Mouse (Mus musculus) lung, embryonic 15.5 days (tissue): ENCODE measurements around the gene Rnasel. TPM values are rescaled to one million over a fixed set of nuclear protein-coding genes. Genes with fewer than 3 reads are reported as not detected.
"Not testable (repeated sequence)": the region's sequence is repeated elsewhere in the genome, so short reads cannot be mapped to it uniquely, and the experiment has no call there.

ENCODE experiments used
- ATAC-seq: fragments of 200-750 bp; cut with Nextera tagmentation; 2 replicates; pipeline ENCODE4 v1.8.0; 2017; ENCODE audit warnings: moderate number of reproducible peaks, borderline replicate concordance; ENCODE audit not compliant: low FRiP score, low TSS enrichment; ENCODE audit errors: extremely low read depth
- H3K27ac ChIP-seq: fragments of 300-500 bp; sonication (generic); 2 replicates; pipeline ENCODE4 v1.5.1; 2015; ENCODE audit warnings: moderate library complexity, mild to moderate bottlenecking, inconsistent platforms
- H3K27me3 ChIP-seq: fragments of 300-500 bp; sonication (generic); 2 replicates; pipeline ENCODE4 v1.6.1; 2015; ENCODE audit warnings: inconsistent platforms
- H3K36me3 ChIP-seq: fragments of 300-500 bp; sonication (generic); 2 replicates; pipeline ENCODE4 v1.6.1; 2015; ENCODE audit warnings: inconsistent platforms
- H3K4me1 ChIP-seq: fragments of 300-500 bp; sonication (generic); 2 replicates; pipeline ENCODE4 v1.6.1; 2015; ENCODE audit warnings: inconsistent platforms
- H3K4me2 ChIP-seq: fragments of 300-500 bp; sonication (generic); 2 replicates; pipeline ENCODE4 v1.6.1; 2015; ENCODE audit warnings: inconsistent platforms, mild to moderate bottlenecking, moderate library complexity
- H3K4me3 ChIP-seq: fragments of 300-500 bp; sonication (generic); 2 replicates; pipeline ENCODE4 v1.5.1; 2015; ENCODE audit warnings: mild to moderate bottlenecking, inconsistent platforms
- H3K9ac ChIP-seq: fragments of 300-500 bp; sonication (generic); 2 replicates; pipeline ENCODE4 v1.6.1; 2015; ENCODE audit warnings: inconsistent platforms
- H3K9me3 ChIP-seq: fragments of 300-500 bp; sonication (generic); 2 replicates; pipeline ENCODE4 v1.6.1; 2016; ENCODE audit warnings: inconsistent platforms
- WGBS: fragments of 180-500 bp; shearing (Covaris S2); methylation state at CpG from one replicate; pipeline ENCODE4 v1.1.7; 2015; 5-methylcytosine and 5-hydroxymethylcytosine counted together
- polyA plus RNA-seq: library from polyadenylated mRNA; unstranded; fragments of >200 nt; fragmentation: Nextera tagmentation; extraction: Ambion mirVana; gene quantifications from 2 replicates; pipeline ENCODE4 v1.2.1, GENCODE M21; 2015

Rnasel gene
- polyA plus RNA-seq, 1 experiment from 2014 or later, result 7.0 TPM

DNA sequence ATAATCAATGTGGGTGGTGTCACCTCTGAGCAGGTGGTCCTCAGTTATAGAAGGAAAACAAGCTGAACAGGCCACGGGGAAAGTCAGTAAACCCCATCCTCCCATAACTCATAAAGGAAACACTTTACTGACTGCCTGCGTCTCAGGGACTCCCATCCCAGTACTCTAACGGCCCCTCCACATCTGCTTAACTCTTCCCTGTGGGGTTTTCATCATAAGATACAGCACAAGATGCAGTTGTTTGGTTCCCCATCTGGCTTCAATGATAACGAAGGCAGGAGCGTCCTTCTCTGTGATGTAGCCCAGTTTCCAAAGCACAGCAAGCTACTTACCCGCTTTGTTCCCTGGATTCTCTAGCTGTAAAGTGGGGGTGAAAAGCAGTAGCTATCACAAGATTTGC lies 828 bp downstream of the Rnasel start:
- Histone ChIP-seq H3K4me2 (peak overlapping the region; percentile 64), H3K27ac (no peak overlapping the region), H3K36me3 (no peaks in the 10 kb centered on the region), H3K9me3 (no peaks in the 10 kb centered on the region), H3K4me1 (peaks cover 37% of the 10 kb centered on the region), H3K27me3 (no peaks in the 10 kb centered on the region), H3K9ac (0 out of 2 replicates have a peak overlapping the region, but pooled peaks have one; percentile 42), H3K4me3 (no peak overlapping the region)
- ATAC-seq, result no peak
- 52% methylated on average over 6 of the region's 6 CpGs for WGBS

DNA sequence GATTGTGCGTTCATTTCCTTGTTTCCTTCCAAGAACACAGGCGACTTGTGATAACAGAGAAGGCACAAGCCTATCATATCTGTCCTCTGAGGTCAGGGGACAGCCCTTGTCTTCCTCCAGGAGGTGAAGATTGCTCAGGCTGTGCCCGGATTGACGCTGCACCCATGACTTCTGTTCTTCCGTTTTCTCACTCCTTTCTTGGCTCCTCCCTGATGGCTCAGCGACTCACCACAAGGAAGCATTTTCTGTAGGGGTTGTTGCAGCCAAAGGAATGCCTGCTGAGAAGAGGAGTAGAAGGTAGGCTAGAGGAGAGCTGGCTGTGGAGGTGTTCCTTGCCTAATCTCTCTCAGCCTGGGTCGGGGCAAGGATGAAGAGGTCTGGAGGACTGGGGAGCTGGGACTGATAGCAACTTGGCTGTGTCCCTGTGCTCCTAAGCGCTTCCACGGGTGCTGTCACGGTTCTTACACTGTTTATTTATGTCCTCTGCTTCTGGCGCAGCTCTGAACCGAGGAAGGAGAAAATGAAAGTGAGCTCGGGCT lies 2.6 kb downstream of the Rnasel start:
- Histone ChIP-seq H3K9me3 (no peaks in the 10 kb centered on the region), H3K4me2 (peak overlapping the region; percentile 65), H3K9ac (peak overlapping the region; percentile 33), H3K4me3 (peak overlapping the region; percentile 38), H3K27ac (peak overlapping the region; percentile 43), H3K4me1 (peaks cover 37% of the 10 kb centered on the region), H3K36me3 (no peaks in the 10 kb centered on the region), H3K27me3 (no peaks in the 10 kb centered on the region)
- WGBS, result 12% methylated on average over 13 of the region's 13 CpGs
- peak; percentile 10; the same call in 1 of the 2 replicates for ATAC-seq

GRCm38 (mm10) chr1:153752521-153752920 lies 3.3 kb downstream of the Rnasel start:
- 77% methylated on average over 6 of the region's 6 CpGs for WGBS
- H3K4me2 ChIP-seq, result peak overlapping the region; percentile 65
- H3K4me3 ChIP-seq, result peak overlapping the region; percentile 38
- no peaks in the 10 kb centered on the region for H3K9me3 ChIP-seq
- ATAC-seq, result no peak
- peak overlapping the region; percentile 33; the same call in 1 of the 2 replicates for H3K9ac ChIP-seq
- no peaks in the 10 kb centered on the region for H3K36me3 ChIP-seq
- H3K27ac ChIP-seq, result no peak overlapping the region; the same call in 1 of the 2 replicates
- peaks cover 37% of the 10 kb centered on the region for H3K4me1 ChIP-seq
- no peaks in the 10 kb centered on the region for H3K27me3 ChIP-seq

- peak; percentile 23; the same call in 1 of the 2 replicates for ATAC-seq
- H3K27ac ChIP-seq, result no peak overlapping the region
- H3K27me3 ChIP-seq, result no peaks in the 10 kb centered on the region
- no peaks in the 10 kb centered on the region for H3K36me3 ChIP-seq
- WGBS, result 45% methylated on average over 25 of the region's 25 CpGs
- peaks cover 29% of the 10 kb centered on the region for H3K4me1 ChIP-seq
- H3K4me2 ChIP-seq, result peak overlapping the region; percentile 44
- H3K9me3 ChIP-seq, result no peaks in the 10 kb centered on the region
- H3K4me3 ChIP-seq, result no peak overlapping the region
- H3K9ac ChIP-seq, result no peak overlapping the region
These were observed 4.7 kb downstream of the Rnasel start for GRCm38 (mm10) chr1:153753725-153754464.

DNA sequence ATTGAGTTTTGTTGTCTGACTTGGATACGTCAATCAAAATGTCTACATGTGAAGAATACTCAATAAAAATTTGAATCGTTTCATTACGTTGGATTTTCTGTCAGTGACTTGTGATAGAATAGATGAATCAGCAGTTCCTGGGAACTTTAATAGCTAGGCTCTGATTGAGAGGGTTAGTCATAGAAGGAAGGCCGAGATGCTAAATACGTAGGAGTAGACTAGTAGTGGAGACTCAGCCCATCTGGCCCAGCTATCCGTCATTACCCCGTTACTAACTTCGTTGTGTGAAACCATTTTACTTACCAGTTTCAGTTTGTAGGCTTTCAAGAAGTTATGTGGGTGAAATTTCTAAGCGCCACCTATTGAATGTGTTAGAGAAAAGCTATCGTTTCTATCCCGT lies 14.9 kb downstream of the Rnasel start:
- no peaks in the 10 kb centered on the region for H3K4me1 ChIP-seq
- H3K4me2 ChIP-seq, result no peak overlapping the region
- no peak for ATAC-seq
- no peaks in the 10 kb centered on the region for H3K36me3 ChIP-seq
- WGBS, result 85% methylated on average over 11 of the region's 11 CpGs
- no peaks in the 10 kb centered on the region for H3K9me3 ChIP-seq
- no peak overlapping the region for H3K9ac ChIP-seq
- H3K4me3 ChIP-seq, result no peak overlapping the region
- H3K27ac ChIP-seq, result no peak overlapping the region
- H3K27me3 ChIP-seq, result no peaks in the 10 kb centered on the region

GRCm38 (mm10) chr1:153766298-153766697 lies 17.1 kb downstream of the Rnasel start:
- 53% methylated on average over 8 of the region's 8 CpGs for WGBS
- Histone ChIP-seq H3K27ac (no peak overlapping the region), H3K36me3 (no peaks in the 10 kb centered on the region), H3K9ac (no peak overlapping the region), H3K4me2 (no peak overlapping the region), H3K27me3 (no peaks in the 10 kb centered on the region), H3K9me3 (no peaks in the 10 kb centered on the region), H3K4me1 (no peaks in the 10 kb centered on the region), H3K4me3 (no peak overlapping the region)
- no peak for ATAC-seq

DNA sequence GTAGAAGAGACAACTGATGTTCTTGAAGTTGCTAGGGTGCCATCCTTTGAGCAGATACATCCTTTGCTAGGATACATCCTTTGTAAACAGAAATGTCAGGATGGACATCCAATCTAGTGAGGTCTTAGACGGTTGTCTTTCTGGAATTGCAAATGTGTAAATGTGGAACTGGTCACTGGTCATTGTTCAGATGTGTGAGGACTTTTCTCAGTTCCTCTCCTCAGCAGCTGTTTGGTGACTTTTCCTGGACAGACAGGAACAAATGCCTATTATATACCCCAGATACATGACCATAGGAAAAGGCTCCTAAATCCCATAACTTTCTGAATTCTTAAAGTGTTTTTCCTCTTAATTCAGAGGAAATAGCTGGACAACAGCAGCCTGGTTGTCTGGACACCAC lies 18.1 kb downstream of the Rnasel start:
- no peak overlapping the region for H3K27ac ChIP-seq
- no peaks in the 10 kb centered on the region for H3K27me3 ChIP-seq
- H3K36me3 ChIP-seq, result no peaks in the 10 kb centered on the region
- no peaks in the 10 kb centered on the region for H3K4me1 ChIP-seq
- H3K4me3 ChIP-seq, result no peak overlapping the region
- no peak for ATAC-seq
- H3K9ac ChIP-seq, result no peak overlapping the region
- H3K4me2 ChIP-seq, result no peak overlapping the region
- H3K9me3 ChIP-seq, result no peaks in the 10 kb centered on the region
- 80% methylated on average over 1 of the region's 1 CpGs for WGBS

GRCm38 (mm10) chr1:153768465-153768864 lies 19.2 kb downstream of the Rnasel start:
- 73% methylated on average over 5 of the region's 5 CpGs for WGBS
- H3K4me3 ChIP-seq, result no peak overlapping the region
- no peaks in the 10 kb centered on the region for H3K4me1 ChIP-seq
- no peaks in the 10 kb centered on the region for H3K27me3 ChIP-seq
- H3K27ac ChIP-seq, result no peak overlapping the region
- H3K9me3 ChIP-seq, result no peaks in the 10 kb centered on the region
- no peak overlapping the region for H3K9ac ChIP-seq
- ATAC-seq, result no peak
- H3K36me3 ChIP-seq, result no peaks in the 10 kb centered on the region
- H3K4me2 ChIP-seq, result no peak overlapping the region

- not testable (repeated sequence) for ATAC-seq, H3K9me3 ChIP-seq
These were observed 20.3 kb downstream of the Rnasel start for GRCm38 (mm10) chr1:153769571-153769970.

DNA sequence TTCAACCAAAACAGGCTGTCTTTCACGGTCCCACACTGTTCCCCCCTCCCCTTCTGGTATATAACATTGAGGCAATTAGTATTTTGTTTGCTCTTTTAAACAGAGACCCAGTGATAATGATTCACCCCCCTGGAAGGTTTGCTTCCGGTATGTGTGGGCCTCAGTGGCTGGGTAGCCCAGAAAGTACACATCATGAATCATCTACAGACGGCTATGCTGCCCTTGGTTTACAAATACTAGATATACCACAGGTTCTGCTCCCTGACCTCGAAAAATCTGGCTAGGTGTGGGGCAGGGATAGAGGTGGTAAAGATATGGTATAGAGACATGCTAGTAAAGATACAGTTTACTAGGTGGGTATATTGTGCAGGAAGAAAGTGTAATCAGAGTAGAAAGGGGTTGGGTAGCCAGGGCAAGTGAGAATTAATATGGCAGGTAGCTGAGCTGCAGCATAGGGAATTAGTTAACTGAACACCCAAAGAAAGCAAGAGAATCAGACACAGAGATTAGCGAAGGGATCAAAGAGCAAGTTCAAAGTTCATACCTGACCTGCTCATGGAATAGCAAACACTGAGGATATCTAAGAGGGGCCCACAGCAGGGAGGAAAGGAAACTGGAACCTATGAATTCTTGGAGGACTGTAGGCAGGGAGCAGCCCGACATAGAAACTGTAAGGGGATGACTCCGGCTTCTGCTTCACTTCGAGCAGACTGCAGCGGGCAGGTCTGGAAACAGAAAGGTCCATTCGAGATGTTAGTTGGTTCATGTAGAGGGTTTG lies 21.0 kb downstream of the Rnasel start:
- no peaks in the 10 kb centered on the region for H3K9me3 ChIP-seq
- H3K27ac ChIP-seq, result no peak overlapping the region
- no peak overlapping the region for H3K4me2 ChIP-seq
- ATAC-seq, result no peak
- 54% methylated on average over 10 of the region's 10 CpGs for WGBS
- no peak overlapping the region for H3K9ac ChIP-seq
- H3K27me3 ChIP-seq, result no peaks in the 10 kb centered on the region
- no peaks in the 10 kb centered on the region for H3K4me1 ChIP-seq
- H3K36me3 ChIP-seq, result no peaks in the 10 kb centered on the region
- H3K4me3 ChIP-seq, result no peak overlapping the region

More at GRCm38 (mm10) chr1:153769571-153769970, 20.3 kb downstream of the Rnasel start:
- 47% methylated on average over 6 of the region's 6 CpGs for WGBS
- H3K9ac ChIP-seq, H3K4me3 ChIP-seq, H3K4me2 ChIP-seq, H3K27me3 ChIP-seq, H3K36me3 ChIP-seq, H3K4me1 ChIP-seq, H3K27ac ChIP-seq: not testable (repeated sequence)

- no peak overlapping the region for H3K9ac ChIP-seq
- no peak for ATAC-seq
- no peaks in the 10 kb centered on the region for H3K4me1 ChIP-seq
- no peak overlapping the region for H3K4me3 ChIP-seq
- 90% methylated on average over 1 of the region's 1 CpGs for WGBS
- H3K4me2 ChIP-seq, result no peak overlapping the region
- no peak overlapping the region for H3K27ac ChIP-seq
- no peaks in the 10 kb centered on the region for H3K27me3 ChIP-seq
- no peaks in the 10 kb centered on the region for H3K9me3 ChIP-seq
- no peaks in the 10 kb centered on the region for H3K36me3 ChIP-seq
These were observed 21.5 kb downstream of the Rnasel start for GRCm38 (mm10) chr1:153770776-153771167.

DNA sequence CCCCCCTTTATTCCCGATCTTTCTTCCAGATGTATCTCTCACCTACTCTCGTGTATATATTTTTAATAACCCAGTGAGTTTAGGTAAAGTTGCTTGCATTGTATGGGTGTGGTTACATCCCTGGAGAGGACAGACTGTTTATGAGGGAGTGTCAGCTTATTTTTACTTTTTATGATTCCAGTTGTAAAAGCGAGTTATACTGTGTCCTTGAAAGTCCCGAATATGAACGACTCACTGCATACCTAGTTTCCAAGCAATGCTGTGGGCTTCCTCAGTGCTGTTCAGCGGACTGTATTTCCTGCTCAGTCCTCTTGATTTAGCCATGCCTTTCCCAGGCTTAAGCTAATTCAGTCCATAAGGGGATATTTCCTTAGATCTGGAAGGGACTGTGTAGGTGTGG lies 25.9 kb downstream of the Rnasel start:
- 80% methylated on average over 6 of the region's 6 CpGs for WGBS
- no peak overlapping the region for H3K4me2 ChIP-seq
- ATAC-seq, result no peak
- H3K9me3 ChIP-seq, result no peaks in the 10 kb centered on the region
- H3K27me3 ChIP-seq, result no peaks in the 10 kb centered on the region
- no peak overlapping the region for H3K9ac ChIP-seq
- H3K4me3 ChIP-seq, result no peak overlapping the region
- no peaks in the 10 kb centered on the region for H3K4me1 ChIP-seq
- no peak overlapping the region for H3K27ac ChIP-seq
- no peaks in the 10 kb centered on the region for H3K36me3 ChIP-seq
